Mouse (Mus musculus) forebrain, embryonic 14.5 days (tissue): ENCODE measurements at regions not wholly inside any gene's neighbourhood (a gene's known extent, or its start where the extent isn't known, plus 50 kb on each side); places are given as distances from the start of the nearest gene placed in this dataset.

ENCODE experiments used
- ATAC-seq: fragments of 200-750 bp; cut with Nextera tagmentation; 2 replicates; pipeline ENCODE4 v1.8.0; 2017; ENCODE audit warnings: mild to moderate bottlenecking, moderate library complexity
- DNase-seq: peaks from one replicate; pipeline ENCODE4 v3.0.0-alpha.2; 2015; ENCODE audit warnings: low spot score
- H3K27ac ChIP-seq: fragments of 300-500 bp; sonication (generic); 2 replicates; pipeline ENCODE4 v1.5.1; 2014; ENCODE audit warnings: low read depth, mild to moderate bottlenecking, control low read depth, low read length, moderate library complexity
- H3K27me3 ChIP-seq: fragments of 300-500 bp; sonication (generic); replicated peaks from 2 replicates; pipeline ENCODE4 v1.6.1; 2014; ENCODE audit warnings: low read length, control low read depth, mixed read lengths; ENCODE audit not compliant: control insufficient read depth, insufficient read depth
- H3K36me3 ChIP-seq: fragments of 300-500 bp; sonication (generic); 2 replicates; pipeline ENCODE4 v1.6.1; 2014; ENCODE audit warnings: low read length, control low read depth; ENCODE audit not compliant: control insufficient read depth, insufficient read depth
- H3K4me1 ChIP-seq: fragments of 300-500 bp; sonication (generic); 2 replicates; pipeline ENCODE4 v1.6.1; 2014; ENCODE audit warnings: antibody characterized with exemption, low read length, control low read depth; ENCODE audit not compliant: control insufficient read depth, insufficient read depth
- H3K4me2 ChIP-seq: fragments of 300-500 bp; sonication (generic); 2 replicates; pipeline ENCODE4 v1.6.1; 2014; ENCODE audit warnings: mild to moderate bottlenecking, control low read depth, low read length
- H3K4me3 ChIP-seq: fragments of 300-500 bp; sonication (generic); 2 replicates; pipeline ENCODE4 v1.5.1; 2014; ENCODE audit warnings: low read depth, low read length, control low read depth
- H3K9ac ChIP-seq: fragments of 300-500 bp; sonication (generic); 2 replicates; pipeline ENCODE4 v1.6.1; 2014; ENCODE audit warnings: mild to moderate bottlenecking, low read length, control low read depth, moderate library complexity
- H3K9me3 ChIP-seq: fragments of 300-500 bp; sonication (generic); replicated peaks from 2 replicates; pipeline ENCODE4 v1.6.1; 2016; ENCODE audit warnings: low read length, control low read depth, mixed read lengths; ENCODE audit not compliant: control insufficient read depth
- WGBS: fragments of 180-500 bp; shearing (Covaris S2); extraction: QIAGEN DNeasy Blood & Tissue Kit; methylation state at CpG from one replicate; pipeline ENCODE4 v1.1.7; 2014; 5-methylcytosine and 5-hydroxymethylcytosine counted together

- 79% methylated on average over 1 of the region's 1 CpGs for whole genome bisulfite sequencing
- ATAC-seq: no peak
- no peak overlapping the region for H3K9ac ChIP-seq
- H3K27ac ChIP-seq: no peak overlapping the region
- no peaks in the 10 kb centered on the region for H3K9me3 ChIP-seq
- no peak overlapping the region for H3K4me3 ChIP-seq
- H3K36me3 ChIP-seq: no peaks in the 10 kb centered on the region
- DNase-seq: peak; percentile 50
- no peaks in the 10 kb centered on the region for H3K4me1 ChIP-seq
- no peak overlapping the region for H3K4me2 ChIP-seq
- H3K27me3 ChIP-seq: no peaks in the 10 kb centered on the region
These were observed 292.9 kb upstream of the Cobl start for GRCm38 (mm10) chr11:12757677-12758076.

- 88% methylated on average over 1 of the region's 1 CpGs for WGBS
- H3K36me3 ChIP-seq: no peaks in the 10 kb centered on the region
- H3K27me3 ChIP-seq: no peaks in the 10 kb centered on the region
- H3K9ac ChIP-seq: no peak overlapping the region
- H3K4me2 ChIP-seq: no peak overlapping the region
- DNase-seq: no peak
- no peak overlapping the region for H3K4me3 ChIP-seq
- no peak overlapping the region for H3K27ac ChIP-seq
- no peaks in the 10 kb centered on the region for H3K9me3 ChIP-seq
- ATAC-seq: no peak
- no peaks in the 10 kb centered on the region for H3K4me1 ChIP-seq
These were observed 285.3 kb upstream of the Cobl start for GRCm38 (mm10) chr11:12750016-12750415.

- Histone ChIP-seq H3K9ac (no peak overlapping the region), H3K36me3 (no peaks in the 10 kb centered on the region), H3K27ac (no peak overlapping the region), H3K4me1 (no peaks in the 10 kb centered on the region), H3K9me3 (no peaks in the 10 kb centered on the region), H3K4me2 (no peak overlapping the region), H3K27me3 (no peaks in the 10 kb centered on the region), H3K4me3 (no peak overlapping the region)
- DNase-seq: no peak
- WGBS: 90% methylated on average over 4 of the region's 4 CpGs
- ATAC-seq: no peak
These were observed 284.5 kb upstream of the Cobl start for GRCm38 (mm10) chr11:12749245-12749644.

GRCm38 (mm10) chr11:12742159-12742523, 277.4 kb upstream of the Cobl start:
- Histone ChIP-seq H3K4me2 (no peak overlapping the region), H3K27ac (0 out of 2 replicates have a peak overlapping the region, but pooled peaks have one; percentile 35), H3K9me3 (no peaks in the 10 kb centered on the region), H3K4me3 (no peak overlapping the region), H3K36me3 (no peaks in the 10 kb centered on the region), H3K27me3 (no peaks in the 10 kb centered on the region), H3K4me1 (no peaks in the 10 kb centered on the region; the same call in 1 of the 2 replicates), H3K9ac (no peak overlapping the region)
- ATAC-seq: peak; percentile 91
- peak; percentile 88 for DNase-seq
- 9% methylated on average over 2 of the region's 2 CpGs for WGBS

- Histone ChIP-seq H3K4me1 (no peaks in the 10 kb centered on the region; the same call in 1 of the 2 replicates), H3K27ac (no peak overlapping the region), H3K4me2 (no peak overlapping the region), H3K36me3 (no peaks in the 10 kb centered on the region), H3K9ac (no peak overlapping the region), H3K4me3 (no peak overlapping the region), H3K9me3 (no peaks in the 10 kb centered on the region), H3K27me3 (no peaks in the 10 kb centered on the region)
- WGBS: 40% methylated on average over 3 of the region's 3 CpGs
- ATAC-seq (peak; percentile 73), DNase-seq (peak; percentile 66)
These were observed 276.8 kb upstream of the Cobl start for GRCm38 (mm10) chr11:12741418-12742158.

- DNase-seq: no peak
- Histone ChIP-seq H3K4me3 (no peak overlapping the region), H3K36me3 (no peaks in the 10 kb centered on the region), H3K27ac (no peak overlapping the region), H3K9ac (no peak overlapping the region), H3K9me3 (no peaks in the 10 kb centered on the region), H3K27me3 (no peaks in the 10 kb centered on the region), H3K4me2 (no peak overlapping the region), H3K4me1 (no peaks in the 10 kb centered on the region)
- no peak for ATAC-seq
- 89% methylated on average over 1 of the region's 1 CpGs for WGBS
These were observed 269.5 kb upstream of the Cobl start for GRCm38 (mm10) chr11:12734274-12734673.

- Histone ChIP-seq H3K9ac (no peak overlapping the region), H3K4me1 (no peaks in the 10 kb centered on the region), H3K27ac (no peak overlapping the region), H3K27me3 (no peaks in the 10 kb centered on the region), H3K9me3 (no peaks in the 10 kb centered on the region), H3K36me3 (no peaks in the 10 kb centered on the region), H3K4me2 (no peak overlapping the region), H3K4me3 (no peak overlapping the region)
- ATAC-seq (no peak), DNase-seq (no peak)
- 89% methylated on average over 1 of the region's 1 CpGs for WGBS
These were observed 262.5 kb upstream of the Cobl start for GRCm38 (mm10) chr11:12727293-12727692.

GRCm38 (mm10) chr11:12726492-12726891, 261.7 kb upstream of the Cobl start:
- Histone ChIP-seq H3K36me3 (no peaks in the 10 kb centered on the region), H3K27ac (no peak overlapping the region), H3K9me3 (no peaks in the 10 kb centered on the region), H3K4me2 (no peak overlapping the region), H3K27me3 (no peaks in the 10 kb centered on the region), H3K4me1 (no peaks in the 10 kb centered on the region), H3K9ac (no peak overlapping the region), H3K4me3 (no peak overlapping the region)
- WGBS: 88% methylated on average over 4 of the region's 4 CpGs
- ATAC-seq (no peak), DNase-seq (no peak)

GRCm38 (mm10) chr11:12722320-12722719, 257.6 kb upstream of the Cobl start:
- 44% methylated on average over 1 of the region's 1 CpGs for WGBS
- DNase-seq (no peak), ATAC-seq (no peak)
- Histone ChIP-seq H3K9me3 (no peaks in the 10 kb centered on the region), H3K4me1 (no peaks in the 10 kb centered on the region), H3K4me3 (no peak overlapping the region), H3K36me3 (no peaks in the 10 kb centered on the region), H3K27ac (no peak overlapping the region), H3K4me2 (no peak overlapping the region), H3K9ac (no peak overlapping the region), H3K27me3 (no peaks in the 10 kb centered on the region)
